19 mouse cellular contexts compared by ENCODE assay signal in the genomic region with DNA sequence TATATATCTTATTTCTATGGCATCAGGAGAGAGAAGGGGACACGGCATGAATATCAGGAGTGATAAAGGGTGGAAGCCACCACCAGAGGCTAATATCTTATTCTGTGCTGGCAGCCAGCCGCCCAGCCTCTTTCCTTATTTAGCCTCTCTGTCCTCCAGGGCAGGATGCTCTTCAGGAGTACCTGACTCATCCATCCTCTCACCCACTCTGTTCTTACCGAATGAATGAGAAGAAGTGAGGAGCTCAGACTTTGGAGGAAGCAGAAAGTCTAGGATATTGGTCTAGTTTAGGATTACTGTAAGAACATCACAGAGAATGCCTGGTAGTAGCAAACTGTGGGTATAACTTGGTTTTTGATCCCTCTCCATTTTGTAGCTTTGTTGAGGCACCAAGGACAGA.
DNase-seq lines count a peak whose midpoint lies in the region; ATAC-seq lines count a peak whose summit lies in the region.
"Had no signal": no experiment of that assay in that cellular context is flagged by ENCODE, and none has a peak within 500 bp of the region (broad histone marks: within the 10 kb centered on the region; RNA-seq: fewer than 3 reads in every experiment).

No protein-coding gene starts in this region.

- DNase-seq in frontal cortex, postnatal 36 days (ENCODE audit: low spot score in 2 of 2), result no peak
- peak; percentile 74 for DNase-seq in brain, adult 2 months (ENCODE audit: low read depth, low spot score)
- no peak for DNase-seq in Muller cell, postnatal 12 days (ENCODE audit: inconsistent ontology term)
- DNase-seq: adrenal gland, adult 2 months; adrenal gland, adult 8-10 months; adrenal gland, postnatal 10 days; adrenal gland, postnatal 14 days; adrenal gland, postnatal 25 days; adrenal gland, postnatal 36 days; B cell, adult 2 months; cerebellum, adult 11 months; cerebellum, adult 11-12 months; cerebellum, adult 18-20 months; cerebellum, adult 2 months; cerebellum, adult 8-10 months had no signal

- ATAC-seq in frontal cortex, adult (ENCODE audit: low TSS enrichment), result peak; percentile 94
- ATAC-seq: activated CD4-positive, CD25-positive, alpha-beta regulatory T cell, adult 4 months; CD4-positive, CD25-positive, alpha-beta regulatory T cell, adult 4 months; Patski had no signal
